9 mouse cellular contexts compared by ENCODE assay signal in genomic region chr7:45037720-45038361, GRCm38 (mm10). TPM values are rescaled to one million over a fixed set of nuclear protein-coding genes. Genes with fewer than 3 reads are reported as not detected.
DNase-seq lines count a peak whose midpoint lies in the region; ATAC-seq lines count a peak whose summit lies in the region.
"Had no signal": no experiment of that assay in that cellular context is flagged by ENCODE, and none has a peak within 500 bp of the region (broad histone marks: within the 10 kb centered on the region; RNA-seq: fewer than 3 reads in every experiment).

No protein-coding gene starts in this region.

- WGBS in hindbrain, embryonic 10.5 days = 72% methylated on average over 7 of the region's 7 CpGs
- 73% methylated on average over 7 of the region's 7 CpGs for WGBS in hindbrain, embryonic 12.5 days
- WGBS in lung, embryonic 16.5 days = 64% methylated on average over 7 of the region's 7 CpGs

- peaks cover 100% of the 10 kb centered on the region for H3K36me3 ChIP-seq in hindbrain, embryonic 10.5 days
- H3K36me3 ChIP-seq in hindbrain, embryonic 12.5 days = peaks cover 99% of the 10 kb centered on the region
- H3K36me3 ChIP-seq in lung, embryonic 16.5 days (ENCODE audit: control insufficient read depth, insufficient read depth, low read length) = peaks cover 72% of the 10 kb centered on the region
- peaks cover 14% of the 10 kb centered on the region for H3K36me3 ChIP-seq in splenic B cell, adult 2 months (ENCODE audit: control insufficient read depth, insufficient read depth, low read length, poor library complexity, severe bottlenecking)

- no peaks in the 10 kb centered on the region for H3K27me3 ChIP-seq in hindbrain, embryonic 10.5 days (ENCODE audit: insufficient read depth, poor library complexity, severe bottlenecking)
- no peaks in the 10 kb centered on the region for H3K27me3 ChIP-seq in hindbrain, embryonic 12.5 days
- H3K27me3 ChIP-seq in lung, embryonic 16.5 days (ENCODE audit: control insufficient read depth, insufficient read depth, low read depth, low read length) = no peaks in the 10 kb centered on the region
- no peaks in the 10 kb centered on the region for H3K27me3 ChIP-seq in splenic B cell, adult 2 months (ENCODE audit: control insufficient read depth, insufficient read depth, low read length, poor library complexity, severe bottlenecking)
- H3K27me3 ChIP-seq: midbrain, embryonic 12.5 days had no signal

- intact Hi-C loops in heart, postnatal 36 days (cut with DNase I) = no loop called here

- no peak overlapping the region for H3K4me2 ChIP-seq in hindbrain, embryonic 12.5 days (replicated peaks)
- H3K4me2 ChIP-seq in lung, embryonic 16.5 days (ENCODE audit: low read depth, low read length) = no peak overlapping the region
- H3K4me2 ChIP-seq: midbrain, embryonic 12.5 days had no signal

- no peak overlapping the region for H3K27ac ChIP-seq in hindbrain, embryonic 10.5 days
- H3K27ac ChIP-seq in hindbrain, embryonic 12.5 days = no peak overlapping the region
- no peak overlapping the region for H3K27ac ChIP-seq in lung, embryonic 16.5 days (ENCODE audit: low read length)
- H3K27ac ChIP-seq: midbrain, embryonic 12.5 days had no signal

- H3K4me3 ChIP-seq in hindbrain, embryonic 10.5 days = no peak overlapping the region
- no peak overlapping the region for H3K4me3 ChIP-seq in hindbrain, embryonic 12.5 days
- no peak overlapping the region for H3K4me3 ChIP-seq in lung, embryonic 16.5 days (ENCODE audit: low read length)
- H3K4me3 ChIP-seq: midbrain, embryonic 12.5 days had no signal

- H3K4me1 ChIP-seq in hindbrain, embryonic 10.5 days (replicated peaks) = no peaks in the 10 kb centered on the region
- no peaks in the 10 kb centered on the region for H3K4me1 ChIP-seq in hindbrain, embryonic 12.5 days
- H3K4me1 ChIP-seq in lung, embryonic 16.5 days (replicated peaks; ENCODE audit: control insufficient read depth, insufficient read depth, low read length) = no peaks in the 10 kb centered on the region
- H3K4me1 ChIP-seq: midbrain, embryonic 12.5 days had no signal

- no peak overlapping the region for H3K9ac ChIP-seq in hindbrain, embryonic 12.5 days
- no peak overlapping the region for H3K9ac ChIP-seq in lung, embryonic 16.5 days (ENCODE audit: low read length)
- H3K9ac ChIP-seq: midbrain, embryonic 12.5 days had no signal

- ATAC-seq in hindbrain, embryonic 12.5 days (ENCODE audit: low FRiP score) = no peak
- peak; percentile 77 for ATAC-seq in CD4-positive, CD25-positive, alpha-beta regulatory T cell, adult 4 months
- 0 out of 2 replicates have a peak, but pooled peaks have one; percentile 64 for ATAC-seq in lung, embryonic 16.5 days (ENCODE audit: low read depth)

- DNase-seq in hindbrain, embryonic 10.5 days (ENCODE audit: low spot score) = peak; percentile 59
- peak; percentile 74 to 75 for DNase-seq in adrenal gland, postnatal 36 days
- DNase-seq in heart, postnatal 36 days = peak; percentile 53 to 66
- peak; percentile 77 for DNase-seq in splenic B cell, adult 2 months (ENCODE audit: low read depth, low spot score)
- no peak for DNase-seq in left cerebral cortex, adult 11 months (ENCODE audit: low spot score)

- no peaks in the 10 kb centered on the region for H3K9me3 ChIP-seq in hindbrain, embryonic 10.5 days
- no peaks in the 10 kb centered on the region for H3K9me3 ChIP-seq in hindbrain, embryonic 12.5 days (replicated peaks)
- no peaks in the 10 kb centered on the region for H3K9me3 ChIP-seq in lung, embryonic 16.5 days (ENCODE audit: control insufficient read depth, low read length)
- H3K9me3 ChIP-seq: midbrain, embryonic 12.5 days had no signal

RNA-seq across cellular contexts. Expression of gene Prr12, which starts 14.8 kb away (rescaled TPM):
- polyA plus RNA-seq in hindbrain, embryonic 10.5 days (2016; fragmentation: Nextera tagmentation; extraction: Ambion mirVana) = 11.9 and 13.4 TPM in 2 replicates
- polyA plus RNA-seq in hindbrain, embryonic 12.5 days (2016; fragmentation: Nextera tagmentation; extraction: Ambion mirVana) = 10.9 and 14.0 TPM in 2 replicates
- polyA plus RNA-seq in CD4-positive, CD25-positive, alpha-beta regulatory T cell, adult 4 months (2017; shearing (Covaris generic)) = 10 to 100 TPM; 10.8 to 10.9 TPM
- 10 to 100 TPM; 47.7 to 59.7 TPM for total RNA-seq in adrenal gland, postnatal 36 days (2021)
- total RNA-seq in heart, postnatal 36 days (2021) = 10 to 100 TPM; 23.4 to 29.4 TPM
- polyA plus RNA-seq in lung, embryonic 16.5 days (2015; fragmentation: Nextera tagmentation; extraction: Ambion mirVana) = 9.2 TPM in 2 replicates

RNA-seq across cellular contexts. Expression of gene Rras, which starts 20.1 kb away (rescaled TPM):
- polyA plus RNA-seq in hindbrain, embryonic 10.5 days (2016; fragmentation: Nextera tagmentation; extraction: Ambion mirVana) = 24.4 and 24.8 TPM in 2 replicates
- polyA plus RNA-seq in hindbrain, embryonic 12.5 days (2016; fragmentation: Nextera tagmentation; extraction: Ambion mirVana) = 22.6 and 23.2 TPM in 2 replicates
- polyA plus RNA-seq in CD4-positive, CD25-positive, alpha-beta regulatory T cell, adult 4 months (2017; shearing (Covaris generic)) = 1 to 10 TPM; 2.0 to 3.9 TPM
- total RNA-seq in adrenal gland, postnatal 36 days (2021) = 100 to 1,000 TPM in 1 of 2 experiments, 10 to 100 TPM in 1; 98.9 to 101 TPM
- 10 to 100 TPM; 45.1 to 53.3 TPM for total RNA-seq in heart, postnatal 36 days (2021)
- 54.6 and 59.7 TPM in 2 replicates for polyA plus RNA-seq in lung, embryonic 16.5 days (2015; fragmentation: Nextera tagmentation; extraction: Ambion mirVana)

RNA-seq across cellular contexts. Expression of gene Scaf1, which starts 21.7 kb away (rescaled TPM):
- 44.0 and 49.9 TPM in 2 replicates for polyA plus RNA-seq in hindbrain, embryonic 10.5 days (2016; fragmentation: Nextera tagmentation; extraction: Ambion mirVana)
- 50.6 and 52.4 TPM in 2 replicates for polyA plus RNA-seq in hindbrain, embryonic 12.5 days (2016; fragmentation: Nextera tagmentation; extraction: Ambion mirVana)
- 1 to 10 TPM; 7.0 to 9.3 TPM for polyA plus RNA-seq in CD4-positive, CD25-positive, alpha-beta regulatory T cell, adult 4 months (2017; shearing (Covaris generic))
- 10 to 100 TPM; 76.9 to 82.6 TPM for total RNA-seq in adrenal gland, postnatal 36 days (2021)
- 10 to 100 TPM; 48.0 to 48.1 TPM for total RNA-seq in heart, postnatal 36 days (2021)
- polyA plus RNA-seq in lung, embryonic 16.5 days (2015; fragmentation: Nextera tagmentation; extraction: Ambion mirVana) = 28.9 and 30.7 TPM in 2 replicates

RNA-seq across cellular contexts. Expression of gene Nosip, which starts 24.4 kb away (rescaled TPM):
- polyA plus RNA-seq in hindbrain, embryonic 10.5 days (2016; fragmentation: Nextera tagmentation; extraction: Ambion mirVana) = 67.8 and 70.7 TPM in 2 replicates
- 55.9 and 60.0 TPM in 2 replicates for polyA plus RNA-seq in hindbrain, embryonic 12.5 days (2016; fragmentation: Nextera tagmentation; extraction: Ambion mirVana)
- 100 to 1,000 TPM; 158 to 199 TPM for polyA plus RNA-seq in CD4-positive, CD25-positive, alpha-beta regulatory T cell, adult 4 months (2017; shearing (Covaris generic))
- total RNA-seq in adrenal gland, postnatal 36 days (2021) = 10 to 100 TPM; 50.5 to 65.3 TPM
- 10 to 100 TPM; 30.3 to 32.1 TPM for total RNA-seq in heart, postnatal 36 days (2021)
- polyA plus RNA-seq in lung, embryonic 16.5 days (2015; fragmentation: Nextera tagmentation; extraction: Ambion mirVana) = 72.5 and 77.8 TPM in 2 replicates

RNA-seq across cellular contexts. Expression of gene Prrg2, which starts 24.6 kb away (rescaled TPM):
- 16.9 and 18.6 TPM in 2 replicates for polyA plus RNA-seq in hindbrain, embryonic 10.5 days (2016; fragmentation: Nextera tagmentation; extraction: Ambion mirVana)
- polyA plus RNA-seq in hindbrain, embryonic 12.5 days (2016; fragmentation: Nextera tagmentation; extraction: Ambion mirVana) = 17.8 and 18.0 TPM in 2 replicates
- 1 to 10 TPM; 1.7 to 2.8 TPM for polyA plus RNA-seq in CD4-positive, CD25-positive, alpha-beta regulatory T cell, adult 4 months (2017; shearing (Covaris generic))
- 10 to 100 TPM; 18.1 to 20.5 TPM for total RNA-seq in adrenal gland, postnatal 36 days (2021)
- total RNA-seq in heart, postnatal 36 days (2021) = 1 to 10 TPM; 7.7 to 7.9 TPM
- polyA plus RNA-seq in lung, embryonic 16.5 days (2015; fragmentation: Nextera tagmentation; extraction: Ambion mirVana) = 28.7 and 31.9 TPM in 2 replicates
